Mouse (Mus musculus) megakaryocyte, embryonic 14.5 days (primary cell): ENCODE data around the gene Supt7l.

ENCODE experiments used
- FLI1 ChIP-seq: IDR thresholded peaks from 2 replicates; pipeline ENCODE4 v1.6.1; 2012; ENCODE audit warnings: low read length, inconsistent platforms, mixed read lengths
- GATA1 ChIP-seq: IDR thresholded peaks from 3 replicates; pipeline ENCODE4 v1.6.1; 2012; ENCODE audit warnings: mixed read lengths, low read length, inconsistent platforms, borderline replicate concordance

- TF ChIP-seq FLI1 = no peak
- no peak for TF ChIP-seq GATA1
These were observed 59.8 kb downstream of the Supt7l start for GRCm38 (mm10) chr5:31467798-31468197.
